Mouse (Mus musculus) heart, embryonic 12.5 days (tissue): ENCODE data around the gene Hmgb3. TPM values are rescaled to one million over a fixed set of nuclear protein-coding genes. Genes with fewer than 3 reads are reported as not detected.

Experiments used
- ATAC-seq: fragments of 200-750 bp; cut with Nextera tagmentation; 2 replicates; pipeline ENCODE4 v1.8.0; 2017; ENCODE audit warnings: moderate TSS enrichment, moderate library complexity; ENCODE audit not compliant: insufficient number of reproducible peaks, low FRiP score
- H3K27ac ChIP-seq: fragments of 300-500 bp; sonication (generic); 2 replicates; pipeline ENCODE4 v1.5.1; 2016; ENCODE audit warnings: mild to moderate bottlenecking, moderate library complexity; ENCODE audit not compliant: poor library complexity, severe bottlenecking
- H3K27me3 ChIP-seq: fragments of 300-500 bp; sonication (generic); replicated peaks from 2 replicates; pipeline ENCODE4 v1.6.1; 2016; ENCODE audit warnings: mild to moderate bottlenecking, moderate library complexity
- H3K36me3 ChIP-seq: fragments of 300-500 bp; sonication (generic); 2 replicates; pipeline ENCODE4 v1.6.1; 2016; ENCODE audit warnings: mild to moderate bottlenecking, moderate library complexity
- H3K4me1 ChIP-seq: fragments of 300-500 bp; sonication (generic); replicated peaks from 2 replicates; pipeline ENCODE4 v1.6.1; 2016; ENCODE audit warnings: mild to moderate bottlenecking
- H3K4me2 ChIP-seq: fragments of 300-500 bp; sonication (generic); 2 replicates; pipeline ENCODE4 v1.6.1; 2016; ENCODE audit warnings: mild to moderate bottlenecking, moderate library complexity
- H3K4me3 ChIP-seq: fragments of 300-500 bp; sonication (generic); 2 replicates; pipeline ENCODE4 v1.5.1; 2016; ENCODE audit warnings: mild to moderate bottlenecking
- H3K9ac ChIP-seq: fragments of 300-500 bp; sonication (generic); 2 replicates; pipeline ENCODE4 v1.6.1; 2016; ENCODE audit warnings: mild to moderate bottlenecking, moderate library complexity
- H3K9me3 ChIP-seq: fragments of 300-500 bp; sonication (generic); replicated peaks from 2 replicates; pipeline ENCODE4 v1.6.1; 2016; ENCODE audit warnings: mild to moderate bottlenecking, moderate library complexity
- WGBS: fragments of 180-500 bp; shearing (Covaris S2); methylation state at CpG from one replicate; pipeline ENCODE4 v1.1.7; 2016; 5-methylcytosine and 5-hydroxymethylcytosine counted together
- microRNA-seq: library from miRNA; unstranded; fragments of <30 nt; microRNA quantifications from one replicate; pipeline ENCODE4, GENCODE M21; 2017
- polyA plus RNA-seq: library from polyadenylated mRNA; unstranded; fragments of >200 nt; fragmentation: Nextera tagmentation; extraction: Ambion mirVana; gene quantifications from 2 replicates; pipeline ENCODE4 v1.2.1, GENCODE M21; 2016

Hmgb3 gene
- polyA plus RNA-seq, 1 experiment from 2014 or later: 203 TPM

- Histone ChIP-seq H3K27me3 (0 out of 2 replicates have a peak, but pooled peaks cover 3% of the 10 kb centered on the region), H3K4me2 (no peak overlapping the region), H3K36me3 (no peaks in the 10 kb centered on the region), H3K9me3 (no peaks in the 10 kb centered on the region), H3K9ac (no peak overlapping the region), H3K4me3 (no peak overlapping the region), H3K4me1 (no peaks in the 10 kb centered on the region), H3K27ac (no peak overlapping the region)
- ATAC-seq: no peak
- WGBS: 56% methylated on average over 1 of the region's 1 CpGs
Measured at GRCm38 (mm10) chrX:71589181-71589580, 33.5 kb downstream of the Hmgb3 start.

- H3K4me1 ChIP-seq: no peaks in the 10 kb centered on the region
- no peak overlapping the region for H3K27ac ChIP-seq
- WGBS: 14% methylated on average over 25 of the region's 25 CpGs
- peaks cover 27% of the 10 kb centered on the region for H3K27me3 ChIP-seq
- no peaks in the 10 kb centered on the region for H3K9me3 ChIP-seq
- H3K36me3 ChIP-seq: no peaks in the 10 kb centered on the region
- ATAC-seq: no peak
- H3K4me3 ChIP-seq: peak overlapping the region; percentile 31
- peak overlapping the region; percentile 20; the same call in 1 of the 2 replicates for H3K9ac ChIP-seq
- peak overlapping the region; percentile 65 for H3K4me2 ChIP-seq
Measured at GRCm38 (mm10) chrX:71601052-71601611, 45.4 kb downstream of the Hmgb3 start.

Small RNA genes lying within 50 kb of the gene (microRNA-seq; reads per million reads assigned to microRNA genes)
- not detected for gene Gm23945

Other genes starting within 250 kb of the Hmgb3 start
- 12.8 and 15.7 TPM in 2 replicates for gene Mtmr1, start 191.2 kb upstream of the Hmgb3 start, polyA plus RNA-seq
- gene Cd99l2, start 63.1 kb upstream of the Hmgb3 start, polyA plus RNA-seq: 34.8 and 37.1 TPM in 2 replicates
- gene Gpr50, start 107.7 kb downstream of the Hmgb3 start, polyA plus RNA-seq: 1.3 and 1.5 TPM in 2 replicates